Mouse (Mus musculus) liver, adult 2 months (tissue): Measurements from ENCODE around the gene Pparg. TPM values are rescaled to one million over a fixed set of nuclear protein-coding genes. Genes with fewer than 3 reads are reported as not detected.

Experiments
- DNase-seq: peaks from one replicate; pipeline ENCODE4 v3.0.0-alpha.2; 2011; ENCODE audit warnings: low read depth, low spot score; ENCODE audit errors: extremely low read depth
- H3K27ac ChIP-seq: fragments of 200-500 bp; replicated peaks from 2 replicates; pipeline ENCODE4 v1.5.1; 2012; ENCODE audit warnings: low read depth, mild to moderate bottlenecking, control low read depth, inconsistent platforms, low read length; ENCODE audit not compliant: insufficient read depth
- H3K27me3 ChIP-seq: fragments of 200-500 bp; 2 replicates; pipeline ENCODE4 v1.6.1; 2012; ENCODE audit warnings: mild to moderate bottlenecking, moderate library complexity, low read length, inconsistent platforms; ENCODE audit not compliant: control insufficient read depth, insufficient read depth
- H3K36me3 ChIP-seq: fragments of 200-500 bp; 2 replicates; pipeline ENCODE4 v1.6.1; 2012; ENCODE audit warnings: low read length, inconsistent platforms; ENCODE audit not compliant: control insufficient read depth, insufficient read depth
- H3K4me1 ChIP-seq: fragments of 200-500 bp; 2 replicates; pipeline ENCODE4 v1.6.1; 2011; ENCODE audit warnings: low read length; ENCODE audit not compliant: control insufficient read depth, insufficient read depth
- H3K4me3 ChIP-seq: fragments of 200-500 bp; 2 replicates; pipeline ENCODE4 v1.5.1; 2011; ENCODE audit warnings: low read depth, mild to moderate bottlenecking, control low read depth, low read length, moderate library complexity; ENCODE audit not compliant: insufficient read depth
- H3K79me2 ChIP-seq: fragments of 200-500 bp; 2 replicates; pipeline ENCODE4 v1.6.1; 2012; ENCODE audit warnings: inconsistent platforms, mild to moderate bottlenecking, low read length, moderate library complexity; ENCODE audit not compliant: control insufficient read depth, insufficient read depth
- H3K9ac ChIP-seq: fragments of 200-500 bp; 2 replicates; pipeline ENCODE4 v1.6.1; 2012; ENCODE audit warnings: low read depth, mild to moderate bottlenecking, control low read depth, inconsistent platforms, low read length
- CTCF ChIP-seq: fragments of 200-500 bp; IDR thresholded peaks from 2 replicates; pipeline ENCODE4 v1.5.1; 2011; ENCODE audit warnings: low read depth, low read length, control low read depth
- POLR2A ChIP-seq: fragments of 200-500 bp; IDR thresholded peaks from 2 replicates; pipeline ENCODE4 v1.6.1; 2011; ENCODE audit warnings: low read length, control low read depth; ENCODE audit not compliant: insufficient read depth; ENCODE audit errors: extremely low read depth
- WGBS: fragments of 180-500 bp; shearing (Covaris S2); methylation state at CpG from one replicate; pipeline ENCODE4 v1.1.7; 2018; 5-methylcytosine and 5-hydroxymethylcytosine counted together
- polyA plus RNA-seq: library from polyadenylated mRNA; depleted of rRNA; stranded (reverse); fragments of >200 nt; gene quantifications from 2 replicates; pipeline ENCODE4 v1.2.3, GENCODE M21; 2012; rRNA removed
- total RNA-seq: library from RNA; depleted of rRNA; stranded (reverse); fragments of >200 nt; gene quantifications from 2 replicates; pipeline ENCODE4 v1.2.3, GENCODE M21; 2014; rRNA removed

Pparg gene
- 8.5 and 8.9 TPM in 2 replicates for total RNA-seq
- polyA plus RNA-seq: 4.5 and 6.2 TPM in 2 replicates

DNA sequence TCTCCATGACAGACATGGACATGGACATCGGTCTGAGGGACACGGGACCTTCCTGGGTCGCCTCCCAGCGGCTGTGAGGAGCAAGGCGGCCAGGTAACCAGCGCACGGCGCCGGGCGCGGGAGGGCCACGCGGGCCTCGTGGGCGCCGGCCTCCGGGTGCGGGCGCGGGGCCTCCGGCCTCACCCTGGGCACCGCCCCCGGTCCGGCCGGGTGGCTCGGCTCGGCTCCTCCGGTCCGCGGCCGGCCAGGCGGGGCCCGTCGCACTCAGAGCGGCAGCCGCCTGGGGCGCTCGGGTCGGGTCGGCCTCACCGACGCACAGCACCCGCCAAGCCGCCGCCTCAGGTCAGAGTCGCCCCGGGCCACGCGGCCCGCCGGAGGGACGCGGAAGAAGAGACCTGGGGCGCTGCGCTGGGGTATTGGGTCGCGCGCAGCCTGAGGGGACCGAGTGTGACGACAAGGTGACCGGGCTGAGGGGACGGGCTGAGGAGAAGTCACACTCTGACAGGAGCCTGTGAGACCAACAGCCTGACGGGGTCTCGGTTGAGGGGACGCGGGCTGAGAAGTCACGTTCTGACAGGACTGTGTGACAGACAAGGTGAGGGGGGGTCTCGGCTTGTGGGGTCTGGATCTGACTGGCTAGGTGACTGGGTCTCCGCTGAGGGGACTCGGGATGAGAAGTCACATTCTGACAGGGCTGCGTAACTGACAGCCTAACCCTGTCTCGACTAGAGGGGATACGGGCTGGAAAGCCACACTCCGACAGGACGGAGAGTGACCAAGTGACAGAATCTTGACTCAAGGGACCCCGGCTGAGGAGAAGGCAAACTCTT lies at the start of gene Pparg:
Gene Pparg (plus strand): TSS at position 176 of the 830 bp plus-strand sequence.
- Histone ChIP-seq H3K4me3 (peak within 1 kb of the TSS; percentile 68), H3K4me1 (peaks cover 2% of the 10 kb centered on the region; the same call in 1 of the 2 replicates), H3K9ac (peak within 1 kb of the TSS; percentile 85), H3K27me3 (no peaks in the 10 kb centered on the region), H3K36me3 (no peaks in the 10 kb centered on the region), H3K79me2 (no peaks in the 10 kb centered on the region), H3K27ac (no peak within 1 kb of the TSS)
- DNase-seq: no peak
- TF ChIP-seq CTCF (peak; percentile 51), POLR2A (no peak)
- 1% methylated on average over 75 of the region's 76 CpGs for WGBS

DNA sequence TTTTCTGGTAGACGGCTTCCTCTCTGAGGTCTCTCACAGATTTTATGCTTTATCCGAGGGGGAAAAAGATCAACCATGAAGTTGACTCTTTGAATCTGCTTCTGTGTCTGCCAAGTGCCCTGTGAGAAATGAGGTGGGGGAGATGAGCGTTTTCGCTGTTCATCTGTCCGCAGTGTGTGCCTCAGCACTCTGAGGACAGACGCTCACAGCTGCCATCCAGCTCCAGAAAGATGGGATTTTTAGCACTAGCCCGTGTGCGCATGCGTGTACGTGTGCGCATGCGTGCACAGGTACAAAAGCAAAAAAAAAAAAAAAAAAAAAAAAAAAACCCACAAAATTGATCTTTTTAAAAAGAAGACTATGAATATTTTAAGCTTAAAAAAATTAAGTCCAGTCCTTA lies 48.0 kb upstream of the Pparg start:
- no peak for DNase-seq
- Histone ChIP-seq H3K27me3 (0 out of 2 replicates have a peak, but pooled peaks cover under 1% of the 10 kb centered on the region), H3K4me1 (peaks cover 4% of the 10 kb centered on the region), H3K9ac (no peak overlapping the region), H3K79me2 (no peaks in the 10 kb centered on the region), H3K4me3 (no peak overlapping the region), H3K27ac (no peak overlapping the region), H3K36me3 (no peaks in the 10 kb centered on the region)
- TF ChIP-seq POLR2A (no peak), CTCF (no peak)
- WGBS: 83% methylated on average over 12 of the region's 12 CpGs

DNA sequence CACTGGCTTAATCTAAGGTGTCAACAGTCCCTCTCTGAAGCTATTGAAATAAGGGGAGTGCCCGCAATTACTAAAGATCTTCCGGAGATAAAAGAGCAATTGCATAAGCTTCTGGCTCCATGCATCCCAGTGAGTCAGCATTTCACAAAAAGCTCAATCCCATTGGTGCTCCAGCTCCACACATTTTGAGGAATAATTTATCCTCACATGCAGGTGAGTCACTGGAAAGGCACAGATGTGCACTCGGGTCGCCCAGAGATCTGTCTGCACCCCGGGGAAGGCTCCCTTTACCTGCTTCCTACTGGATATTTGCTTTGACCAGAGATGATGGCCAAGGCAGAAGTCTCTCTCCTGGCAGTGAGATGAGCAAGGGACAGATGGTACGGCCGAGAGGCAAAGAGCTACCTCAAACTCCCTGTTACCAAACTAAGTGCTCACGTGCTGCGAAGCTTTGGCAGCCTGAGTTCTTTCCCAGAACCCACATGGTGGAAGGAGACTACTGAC lies 47.5 kb upstream of the Pparg start:
- DNase-seq: peak; percentile 67
- TF ChIP-seq CTCF: no peak
- TF ChIP-seq POLR2A: no peak
- H3K36me3 ChIP-seq: no peaks in the 10 kb centered on the region
- 27% methylated on average over 9 of the region's 9 CpGs for WGBS
- no peak overlapping the region for H3K9ac ChIP-seq
- H3K27me3 ChIP-seq: no peaks in the 10 kb centered on the region
- H3K4me1 ChIP-seq: peaks cover 4% of the 10 kb centered on the region
- no peak overlapping the region for H3K4me3 ChIP-seq
- no peaks in the 10 kb centered on the region for H3K79me2 ChIP-seq
- H3K27ac ChIP-seq: no peak overlapping the region

DNA sequence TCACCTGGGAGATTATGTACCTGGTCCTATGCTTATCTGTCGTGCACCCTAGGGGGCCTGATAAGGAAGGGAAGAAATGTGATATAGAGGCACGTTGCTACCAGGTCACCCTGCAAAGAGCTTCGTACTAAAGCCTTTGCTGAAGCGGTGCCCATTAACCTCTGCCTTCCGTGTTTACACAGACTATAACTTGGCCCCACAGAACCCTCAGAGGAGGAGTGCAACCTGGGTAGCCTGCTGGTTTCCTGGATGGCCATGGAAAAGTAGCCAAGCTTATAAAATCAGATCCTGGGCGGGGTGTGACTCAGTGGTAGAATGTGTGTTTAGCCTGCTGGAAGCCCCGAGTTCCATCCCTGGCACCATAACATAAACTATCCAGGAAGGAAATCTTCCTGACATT lies 46.8 kb upstream of the Pparg start:
- Histone ChIP-seq H3K36me3 (no peaks in the 10 kb centered on the region), H3K79me2 (no peaks in the 10 kb centered on the region), H3K9ac (no peak overlapping the region), H3K4me1 (peaks cover 4% of the 10 kb centered on the region), H3K4me3 (no peak overlapping the region), H3K27ac (no peak overlapping the region), H3K27me3 (no peaks in the 10 kb centered on the region)
- TF ChIP-seq POLR2A: no peak
- 37% methylated on average over 7 of the region's 7 CpGs for WGBS
- peak; percentile 49 for DNase-seq

DNA sequence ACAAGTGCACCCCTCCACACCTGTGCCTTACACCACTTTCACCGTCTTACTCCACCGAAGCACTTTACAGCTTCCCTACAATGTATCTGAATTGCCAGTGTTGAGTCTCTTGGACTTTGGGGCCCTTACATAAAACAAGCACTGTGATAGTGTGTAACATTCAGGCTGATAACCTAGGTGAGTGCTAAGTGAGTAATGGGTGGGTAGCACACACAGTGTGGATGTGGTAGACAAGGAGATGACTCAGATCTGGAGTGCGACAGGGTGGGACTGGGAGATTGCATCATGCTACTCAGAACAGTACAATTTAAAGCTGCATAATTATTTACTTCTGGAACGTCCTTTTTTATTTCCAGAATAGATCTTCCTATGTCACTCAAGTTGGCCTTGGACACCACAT lies 45.0 kb upstream of the Pparg start:
- H3K4me3 ChIP-seq: no peak overlapping the region
- WGBS: 88% methylated on average over 4 of the region's 4 CpGs
- TF ChIP-seq CTCF (no peak), POLR2A (no peak)
- no peak overlapping the region for H3K9ac ChIP-seq
- H3K4me1 ChIP-seq: peaks cover 4% of the 10 kb centered on the region
- no peaks in the 10 kb centered on the region for H3K79me2 ChIP-seq
- no peak for DNase-seq
- no peak overlapping the region for H3K27ac ChIP-seq
- no peaks in the 10 kb centered on the region for H3K36me3 ChIP-seq
- no peaks in the 10 kb centered on the region for H3K27me3 ChIP-seq

DNA sequence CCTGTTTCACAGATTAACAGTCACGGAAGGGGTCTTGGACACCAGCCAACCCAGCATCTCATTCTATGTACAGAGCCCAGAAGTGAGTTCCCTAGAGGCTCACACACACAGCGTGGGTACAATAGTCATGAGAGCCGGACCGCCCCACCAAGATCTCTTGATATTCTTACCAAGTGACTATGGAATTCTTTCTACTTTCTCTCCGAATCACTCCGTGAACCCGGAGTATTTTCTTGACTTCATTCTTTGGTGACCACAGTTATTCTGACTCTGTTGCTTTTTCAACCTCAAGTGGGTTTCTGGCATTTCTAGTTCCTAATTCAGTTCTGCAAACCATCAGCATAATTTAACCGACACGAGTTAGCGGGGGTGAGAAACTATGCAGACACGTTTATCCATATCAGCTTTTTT lies 43.9 kb upstream of the Pparg start:
- Histone ChIP-seq H3K9ac (no peak overlapping the region), H3K27ac (no peak overlapping the region), H3K4me1 (peaks cover 4% of the 10 kb centered on the region), H3K79me2 (no peaks in the 10 kb centered on the region), H3K36me3 (no peaks in the 10 kb centered on the region), H3K27me3 (no peaks in the 10 kb centered on the region), H3K4me3 (no peak overlapping the region)
- WGBS: 84% methylated on average over 11 of the region's 11 CpGs
- DNase-seq: no peak
- TF ChIP-seq CTCF (no peak), POLR2A (no peak)
